Mouse (Mus musculus) liver, embryonic 14.5 days (tissue): ENCODE results near the gene D1Pas1.

Experiments
- CTCF ChIP-seq: IDR thresholded peaks from 2 replicates; pipeline ENCODE4 v1.5.1; 2016; ENCODE audit warnings: antibody characterized with exemption, low read depth, control low read depth
- EP300 ChIP-seq: IDR thresholded peaks from 2 replicates; pipeline ENCODE4 v1.6.1; 2016; ENCODE audit warnings: antibody characterized with exemption, low read depth

- no peak for TF ChIP-seq EP300
- no peak for TF ChIP-seq CTCF
Observed at GRCm38 (mm10) chr1:187008236-187008635, 41.0 kb downstream of the D1Pas1 start.
